Mouse (Mus musculus) stomach, postnatal 0 days (tissue): ENCODE measurements at regions not wholly inside any gene's neighbourhood (a gene's known extent, or its start where the extent isn't known, plus 50 kb on each side); places are given as distances from the start of the nearest gene placed in this dataset.
A peak's percentile ranks its signal among the peaks of the same experiment; 100 is the strongest.

Experiments
- ATAC-seq: fragments of 200-750 bp; cut with Nextera tagmentation; 2 replicates; pipeline ENCODE4 v1.8.0; 2017; ENCODE audit not compliant: low FRiP score, low TSS enrichment
- DNase-seq: peaks from one replicate; pipeline ENCODE4 v3.0.0-alpha.2; 2016; ENCODE audit warnings: low spot score
- H3K27ac ChIP-seq: fragments of 300-500 bp; sonication (generic); replicated peaks from 2 replicates; pipeline ENCODE4 v1.5.1; 2014; ENCODE audit warnings: mild to moderate bottlenecking, control low read depth
- H3K27me3 ChIP-seq: fragments of 300-500 bp; sonication (generic); 2 replicates; pipeline ENCODE4 v1.6.1; 2014; ENCODE audit warnings: low read length; ENCODE audit not compliant: control insufficient read depth, insufficient read depth
- H3K36me3 ChIP-seq: fragments of 300-500 bp; sonication (generic); 2 replicates; pipeline ENCODE4 v1.6.1; 2014; ENCODE audit warnings: low read length, mixed read lengths; ENCODE audit not compliant: control insufficient read depth, insufficient read depth
- H3K4me1 ChIP-seq: fragments of 300-500 bp; sonication (generic); replicated peaks from 2 replicates; pipeline ENCODE4 v1.6.1; 2014; ENCODE audit warnings: antibody characterized with exemption; ENCODE audit not compliant: control insufficient read depth, insufficient read depth
- H3K4me2 ChIP-seq: fragments of 300-500 bp; sonication (generic); replicated peaks from 2 replicates; pipeline ENCODE4 v1.6.1; 2014; ENCODE audit warnings: low read depth, mild to moderate bottlenecking, control low read depth, moderate library complexity
- H3K4me3 ChIP-seq: fragments of 300-500 bp; sonication (generic); 2 replicates; pipeline ENCODE4 v1.5.1; 2014; ENCODE audit warnings: low read depth, low read length, control low read depth
- H3K9ac ChIP-seq: fragments of 300-500 bp; sonication (generic); 2 replicates; pipeline ENCODE4 v1.6.1; 2014; ENCODE audit warnings: mild to moderate bottlenecking, low read length, control low read depth, mixed read lengths
- H3K9me3 ChIP-seq: fragments of 300-500 bp; sonication (generic); 2 replicates; pipeline ENCODE4 v1.6.1; 2016; ENCODE audit warnings: low read length; ENCODE audit not compliant: control insufficient read depth
- CTCF ChIP-seq: IDR thresholded peaks from 2 replicates; pipeline ENCODE4 v1.5.1; 2016; ENCODE audit warnings: antibody characterized with exemption, low read depth, mild to moderate bottlenecking, moderate library complexity
- EP300 ChIP-seq: optimal IDR thresholded peaks from 2 replicates; pipeline ENCODE3; 2016; ENCODE audit warnings: antibody characterized with exemption
- WGBS: fragments of 180-500 bp; shearing (Covaris S2); extraction: QIAGEN DNeasy Blood & Tissue Kit; methylation state at CpG from one replicate; pipeline ENCODE4 v1.1.7; 2014; 5-methylcytosine and 5-hydroxymethylcytosine counted together

GRCm38 (mm10) chr10:43648815-43649447 lies 70.8 kb downstream of the Cd24a start:
- Histone ChIP-seq H3K27me3 (no peaks in the 10 kb centered on the region), H3K4me1 (no peaks in the 10 kb centered on the region), H3K27ac (no peak overlapping the region), H3K9me3 (no peaks in the 10 kb centered on the region), H3K36me3 (no peaks in the 10 kb centered on the region), H3K4me3 (no peak overlapping the region), H3K4me2 (no peak overlapping the region), H3K9ac (no peak overlapping the region)
- 60% methylated on average over 6 of the region's 6 CpGs for WGBS
- ATAC-seq = 0 out of 2 replicates have a peak, but pooled peaks have one; percentile 26
- no peak for DNase-seq
- TF ChIP-seq CTCF (no peak), EP300 (no peak)

GRCm38 (mm10) chr10:43650449-43650848 lies 72.4 kb downstream of the Cd24a start:
- Histone ChIP-seq H3K9ac (no peak overlapping the region), H3K27me3 (no peaks in the 10 kb centered on the region), H3K9me3 (no peaks in the 10 kb centered on the region), H3K4me2 (no peak overlapping the region), H3K4me1 (no peaks in the 10 kb centered on the region), H3K27ac (no peak overlapping the region), H3K36me3 (no peaks in the 10 kb centered on the region), H3K4me3 (no peak overlapping the region)
- TF ChIP-seq EP300 = no peak
- no peak for TF ChIP-seq CTCF
- ATAC-seq (no peak), DNase-seq (no peak)
- 82% methylated on average over 1 of the region's 1 CpGs for WGBS

- 52% methylated on average over 5 of the region's 5 CpGs for WGBS
- DNase-seq = peak; percentile 43
- TF ChIP-seq CTCF (no peak), EP300 (no peak)
- Histone ChIP-seq H3K27ac (no peak overlapping the region), H3K36me3 (no peaks in the 10 kb centered on the region), H3K4me1 (no peaks in the 10 kb centered on the region), H3K9ac (no peak overlapping the region), H3K4me2 (no peak overlapping the region; the same call in 1 of the 2 replicates), H3K9me3 (no peaks in the 10 kb centered on the region), H3K27me3 (no peaks in the 10 kb centered on the region), H3K4me3 (no peak overlapping the region)
- 0 out of 2 replicates have a peak, but pooled peaks have one; percentile 64 for ATAC-seq
Measured at GRCm38 (mm10) chr10:43651505-43651904, 73.4 kb downstream of the Cd24a start.

GRCm38 (mm10) chr10:43651915-43652314 lies 73.8 kb downstream of the Cd24a start:
- DNase-seq (no peak), ATAC-seq (no peak)
- 58% methylated on average over 13 of the region's 13 CpGs for WGBS
- Histone ChIP-seq H3K4me3 (no peak overlapping the region), H3K4me1 (no peaks in the 10 kb centered on the region), H3K27me3 (no peaks in the 10 kb centered on the region), H3K4me2 (no peak overlapping the region; the same call in 1 of the 2 replicates), H3K9ac (no peak overlapping the region), H3K27ac (no peak overlapping the region), H3K36me3 (no peaks in the 10 kb centered on the region), H3K9me3 (no peaks in the 10 kb centered on the region)
- TF ChIP-seq CTCF (no peak), EP300 (no peak)

GRCm38 (mm10) chr10:43655082-43655671 lies 77.1 kb downstream of the Cd24a start:
- no peaks in the 10 kb centered on the region for H3K36me3 ChIP-seq
- H3K4me1 ChIP-seq = no peaks in the 10 kb centered on the region
- no peak overlapping the region for H3K4me3 ChIP-seq
- WGBS = 48% methylated on average over 8 of the region's 8 CpGs
- no peak overlapping the region; the same call in 1 of the 2 replicates for H3K27ac ChIP-seq
- H3K4me2 ChIP-seq = no peak overlapping the region
- DNase-seq = no peak
- no peaks in the 10 kb centered on the region for H3K9me3 ChIP-seq
- TF ChIP-seq CTCF (no peak), EP300 (no peak)
- no peak for ATAC-seq
- H3K27me3 ChIP-seq = no peaks in the 10 kb centered on the region
- H3K9ac ChIP-seq = no peak overlapping the region

GRCm38 (mm10) chr10:43655680-43656079 lies 77.6 kb downstream of the Cd24a start:
- ATAC-seq (no peak; the same call in 1 of the 2 replicates), DNase-seq (no peak)
- no peaks in the 10 kb centered on the region for H3K9me3 ChIP-seq
- TF ChIP-seq EP300 (no peak), CTCF (no peak)
- H3K36me3 ChIP-seq = no peaks in the 10 kb centered on the region
- H3K4me3 ChIP-seq = no peak overlapping the region
- no peaks in the 10 kb centered on the region for H3K27me3 ChIP-seq
- H3K4me2 ChIP-seq = no peak overlapping the region
- H3K4me1 ChIP-seq = no peaks in the 10 kb centered on the region
- H3K27ac ChIP-seq = no peak overlapping the region; the same call in 1 of the 2 replicates
- WGBS = 58% methylated on average over 2 of the region's 2 CpGs
- H3K9ac ChIP-seq = no peak overlapping the region
